Mouse (Mus musculus) adrenal gland, adult 2 months (tissue): ENCODE results near the gene Them7. TPM values are rescaled to one million over a fixed set of nuclear protein-coding genes. Genes with fewer than 3 reads are reported as not detected.

Source experiments
- DNase-seq: peaks from one replicate; pipeline ENCODE4 v3.0.0; 2021
- long read RNA-seq: library from polyadenylated mRNA; stranded (forward); transcript quantifications from one replicate; pipeline ENCODE4 v2.0.0, GENCODE M21; 2021
- polyA plus RNA-seq: library from polyadenylated mRNA; depleted of rRNA; stranded (reverse); fragments of >200 nt; gene quantifications from 2 replicates; pipeline ENCODE4 v1.2.3, GENCODE M21; 2012; rRNA removed
- total RNA-seq, 2 experiments: library from RNA; stranded (reverse); gene quantifications; 2 replicates each; pipeline ENCODE4 v1.2.3; 2021

Gene Them7
- total RNA-seq (under 1 TPM; 0.76 to 0.84 TPM), polyA plus RNA-seq (0.16 and 0.39 TPM in 2 replicates)
- long read RNA-seq: 0 reads

- DNase-seq: peak; percentile 75
These were observed at the start of gene Them7 for GRCm38 (mm10) chr2:105224134-105224986. TSS of gene Them7 (plus strand) at chr2:105224320.

- no peak for DNase-seq
These were observed 45.2 kb upstream of the Them7 start for GRCm38 (mm10) chr2:105178871-105179270.

GRCm38 (mm10) chr2:105182501-105182900 lies 41.6 kb upstream of the Them7 start:
- no peak for DNase-seq

DNA sequence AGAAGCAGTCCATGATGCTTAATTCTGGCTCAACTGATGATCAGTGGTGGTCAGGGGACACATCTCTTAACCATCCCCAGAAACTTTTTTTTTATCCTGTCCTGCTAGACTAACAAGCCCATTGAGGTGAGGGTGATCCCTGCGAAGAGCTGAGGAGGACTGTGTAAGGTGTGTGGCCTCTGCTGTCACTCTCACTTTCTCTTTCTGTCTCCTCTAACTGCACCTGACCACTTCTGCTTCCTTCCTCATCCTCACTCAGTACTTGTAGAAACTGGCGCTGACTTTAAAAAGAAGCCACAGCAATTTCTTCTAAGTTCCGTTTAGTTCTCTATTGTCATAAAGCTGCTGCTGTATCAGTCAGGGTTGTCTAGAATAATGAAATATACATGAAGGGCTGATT lies 39.0 kb upstream of the Them7 start:
- no peak for DNase-seq

GRCm38 (mm10) chr2:105185768-105186529 lies 38.2 kb upstream of the Them7 start:
- no peak for DNase-seq

- no peak for DNase-seq
These were observed 37.5 kb upstream of the Them7 start for GRCm38 (mm10) chr2:105186591-105186990.

- peak; percentile 5 for DNase-seq
These were observed 35.9 kb upstream of the Them7 start for GRCm38 (mm10) chr2:105188182-105188581.

DNA sequence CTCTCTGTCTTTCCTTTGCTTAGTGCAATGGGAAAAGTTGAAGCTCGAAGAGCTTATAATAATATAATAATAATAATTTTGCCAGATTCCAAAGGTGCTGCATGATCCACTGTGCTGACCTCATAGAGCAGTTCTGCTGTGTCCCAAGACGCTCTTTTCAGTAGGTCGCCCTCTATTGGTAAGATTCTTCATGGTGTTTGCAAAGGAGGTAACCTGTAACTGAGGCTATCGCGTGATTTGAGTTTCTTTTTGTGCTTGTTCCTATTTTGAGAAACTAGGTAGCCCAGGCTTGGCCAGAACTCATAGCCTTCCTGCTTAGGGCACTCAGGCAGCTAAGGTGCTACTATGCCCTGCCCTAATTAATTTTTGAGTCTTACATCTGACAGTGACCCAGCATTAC lies 34.8 kb upstream of the Them7 start:
- DNase-seq: peak; percentile 12

DNA sequence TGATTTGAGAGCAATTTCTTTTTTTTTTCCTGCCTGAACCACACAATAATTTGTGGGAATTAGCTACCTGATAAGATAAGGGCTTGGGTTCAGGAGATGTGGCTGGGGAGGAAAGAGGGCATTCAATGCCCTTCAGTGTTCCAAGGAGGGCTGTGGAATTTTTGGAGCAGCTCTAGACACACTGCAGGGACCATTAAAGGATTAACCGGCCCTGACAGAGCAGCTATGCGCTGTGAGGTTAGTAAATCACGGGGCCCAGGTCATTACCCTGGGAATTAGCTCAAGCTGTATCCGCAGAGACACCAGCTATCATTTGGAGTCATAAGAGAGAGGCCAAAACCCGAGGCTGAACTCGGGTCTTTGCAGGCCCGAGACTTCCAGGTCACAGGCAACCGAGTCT lies 24.0 kb upstream of the Them7 start:
- no peak for DNase-seq

GRCm38 (mm10) chr2:105206563-105207174 lies 17.5 kb upstream of the Them7 start:
- peak; percentile 46 for DNase-seq

GRCm38 (mm10) chr2:105212839-105213238 lies 11.3 kb upstream of the Them7 start:
- DNase-seq: no peak

GRCm38 (mm10) chr2:105215914-105216313 lies 8.2 kb upstream of the Them7 start:
- no peak for DNase-seq

DNA sequence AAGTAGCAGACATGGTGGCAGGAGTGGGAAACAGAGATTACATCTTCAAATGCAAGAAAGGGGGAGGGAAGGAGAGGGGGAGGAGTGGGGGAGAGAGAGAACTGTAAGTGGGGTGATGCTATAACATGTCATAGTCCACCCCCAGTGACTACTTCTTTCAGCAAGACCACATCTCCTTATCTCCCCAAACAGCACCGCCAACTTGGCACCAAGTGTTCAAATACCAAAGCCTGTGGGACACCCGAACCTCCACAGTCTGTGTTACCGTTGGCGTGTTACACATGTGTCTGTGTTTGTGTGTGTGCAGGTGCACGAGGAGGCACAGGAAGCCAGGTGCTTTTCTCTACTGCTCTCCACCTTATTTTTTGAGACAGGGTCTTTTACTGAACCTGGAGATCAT lies 4.9 kb upstream of the Them7 start:
- DNase-seq: no peak

DNA sequence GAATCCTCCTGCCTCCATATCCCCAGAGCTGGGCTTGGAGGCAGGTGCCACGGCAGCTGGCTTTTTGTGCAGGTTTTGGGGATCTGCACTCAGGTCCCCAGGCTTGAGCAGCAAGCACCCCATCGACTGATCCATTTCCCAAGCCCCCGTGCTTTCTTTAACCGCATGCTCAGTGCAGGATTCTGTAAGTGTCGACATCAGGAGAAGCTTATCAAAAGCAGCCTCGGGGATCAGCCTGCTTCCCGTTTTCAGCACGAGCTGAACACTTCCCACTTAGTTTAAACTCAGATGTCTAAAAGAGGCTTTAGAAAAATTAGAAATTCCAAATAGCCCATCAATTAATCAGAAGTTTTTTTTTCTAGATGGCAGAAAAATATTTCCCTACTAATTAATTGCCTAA lies 4.5 kb upstream of the Them7 start:
- no peak for DNase-seq

GRCm38 (mm10) chr2:105220738-105221303 lies 3.3 kb upstream of the Them7 start:
- DNase-seq: no peak

DNA sequence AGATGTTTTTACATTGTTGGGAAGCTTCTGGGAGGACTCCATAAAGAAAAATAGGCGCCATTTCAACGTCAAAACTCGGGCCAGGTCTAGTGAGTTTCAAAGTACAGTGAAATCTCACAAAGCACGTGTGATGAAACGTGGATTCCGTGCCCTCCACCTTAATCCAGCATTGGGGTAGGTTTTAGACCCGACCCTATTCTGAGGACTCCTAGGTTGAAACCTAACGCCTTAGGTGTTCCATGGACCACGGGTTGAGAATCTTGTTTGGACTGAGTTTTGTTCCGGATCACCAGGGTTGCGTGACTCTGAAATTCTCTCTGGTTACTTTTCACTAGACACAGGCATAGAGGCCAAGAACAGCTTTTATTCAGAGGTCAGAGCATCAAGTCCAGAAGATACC lies 514 bp upstream of the Them7 start:
- no peak for DNase-seq

DNA sequence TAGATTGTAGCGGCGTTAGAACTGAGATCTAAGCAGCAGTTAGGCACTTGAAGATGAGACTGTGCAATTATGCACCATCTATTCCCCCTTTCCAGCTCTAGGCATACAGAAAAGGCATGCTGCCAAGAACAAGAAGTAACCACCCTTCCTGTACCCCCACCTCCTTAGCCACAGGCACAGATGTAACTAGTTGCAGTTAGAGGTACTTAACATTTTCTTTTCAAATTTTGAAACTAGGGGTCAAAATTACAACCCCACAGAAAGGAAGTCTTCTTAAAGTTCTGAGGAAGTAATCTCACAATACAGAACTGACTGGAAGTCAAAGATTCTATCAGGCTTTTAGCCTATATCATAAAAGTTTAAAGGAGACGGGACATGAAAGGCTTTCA lies 861 bp downstream of the Them7 start:
- no peak for DNase-seq

- DNase-seq: no peak
These were observed 2.3 kb downstream of the Them7 start for GRCm38 (mm10) chr2:105226297-105226958.

- no peak for DNase-seq
These were observed 4.3 kb downstream of the Them7 start for GRCm38 (mm10) chr2:105228416-105228815.

DNA sequence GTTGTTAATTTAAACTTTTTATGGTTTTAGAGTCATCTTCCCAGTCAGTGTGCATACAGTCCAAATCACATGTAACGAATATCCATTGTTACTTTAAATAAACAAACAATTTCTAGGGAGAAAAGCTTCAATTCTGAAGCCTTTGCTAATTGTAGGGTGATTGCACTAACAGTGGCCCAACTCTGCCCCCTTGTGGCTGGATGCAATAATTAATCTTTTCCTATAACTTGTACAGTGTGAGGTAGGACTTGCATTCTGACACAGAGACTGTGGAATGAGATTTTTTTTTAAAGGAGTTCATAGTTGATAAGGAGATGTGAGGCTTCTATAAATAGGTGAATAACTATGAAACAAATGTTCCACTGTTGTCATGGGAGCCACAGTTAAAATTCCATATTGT lies 6.2 kb downstream of the Them7 start:
- DNase-seq: peak; percentile 54

DNA sequence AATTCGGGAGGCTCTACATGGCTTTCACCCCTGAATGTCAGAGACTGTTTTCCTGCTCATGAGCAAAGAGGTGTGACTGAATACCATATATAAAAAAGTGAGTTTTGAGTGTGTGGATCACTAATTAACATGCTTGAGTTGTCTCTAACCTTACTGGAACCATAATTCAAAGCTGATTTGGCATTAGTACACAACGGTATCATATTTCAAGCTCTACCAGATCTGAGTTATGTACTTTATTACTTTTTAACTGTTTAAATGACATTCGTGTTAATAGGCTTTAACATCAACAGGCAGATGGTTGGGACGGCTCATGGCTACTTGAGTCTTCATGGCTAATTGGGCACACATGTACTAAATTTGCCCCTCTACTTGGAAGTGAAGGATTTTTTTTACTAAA lies 8.3 kb downstream of the Them7 start:
- DNase-seq: no peak

- no peak for DNase-seq
These were observed 10.2 kb downstream of the Them7 start for GRCm38 (mm10) chr2:105234278-105234677.
